In genomic region chr3:152100119-152100818, GRCm38 (mm10) we compare ENCODE assay signal across 12 mouse cellular contexts.
A peak's percentile ranks its signal among the peaks of the same experiment; 100 is the strongest.
DNase-seq lines count a peak whose midpoint lies in the region; ATAC-seq lines count a peak whose summit lies in the region.
"Had no signal": no experiment of that assay in that cellular context is flagged by ENCODE, and none has a peak within 500 bp of the region (broad histone marks: within the 10 kb centered on the region; RNA-seq: fewer than 3 reads in every experiment).

No protein-coding gene starts in this region.

- no peaks in the 10 kb centered on the region; the same call in 1 of the 2 replicates for H3K9me3 ChIP-seq in heart, embryonic 12.5 days (replicated peaks)
- H3K9me3 ChIP-seq in hindbrain, embryonic 13.5 days, result no peaks in the 10 kb centered on the region
- no peaks in the 10 kb centered on the region for H3K9me3 ChIP-seq in midbrain, embryonic 15.5 days
- H3K9me3 ChIP-seq: heart, embryonic 15.5 days had no signal

- 42% methylated on average over 11 of the region's 11 CpGs for WGBS in heart, embryonic 12.5 days
- 44% methylated on average over 11 of the region's 11 CpGs for WGBS in hindbrain, embryonic 13.5 days
- 49% methylated on average over 11 of the region's 11 CpGs for WGBS in midbrain, embryonic 15.5 days

- H3K36me3 ChIP-seq in heart, embryonic 12.5 days, result no peaks in the 10 kb centered on the region
- H3K36me3 ChIP-seq in hindbrain, embryonic 13.5 days, result no peaks in the 10 kb centered on the region
- H3K36me3 ChIP-seq in midbrain, embryonic 15.5 days (replicated peaks), result no peaks in the 10 kb centered on the region
- H3K36me3 ChIP-seq: G1E; heart, embryonic 15.5 days; limb, embryonic 12.5 days had no signal

- no peak overlapping the region for H3K4me3 ChIP-seq in heart, embryonic 12.5 days
- H3K4me3 ChIP-seq in hindbrain, embryonic 13.5 days, result peak overlapping the region; percentile 25
- peak overlapping the region; percentile 24 for H3K4me3 ChIP-seq in midbrain, embryonic 15.5 days
- H3K4me3 ChIP-seq: heart, embryonic 15.5 days; limb, embryonic 12.5 days had no signal

- no peak overlapping the region for H3K9ac ChIP-seq in heart, embryonic 12.5 days
- peak overlapping the region; percentile 43; the same call in 1 of the 2 replicates for H3K9ac ChIP-seq in hindbrain, embryonic 13.5 days
- H3K9ac ChIP-seq in midbrain, embryonic 15.5 days, result no peak overlapping the region
- H3K9ac ChIP-seq: heart, embryonic 15.5 days; limb, embryonic 12.5 days had no signal

- no peak for DNase-seq in heart, postnatal 25 days (ENCODE audit: low spot score)
- DNase-seq in yolk sac, embryonic 10.5 days (ENCODE audit: low spot score), result no peak
- DNase-seq in gastrocnemius, postnatal 4 days (ENCODE audit: low spot score in 2 of 2), result no peak
- no peak for DNase-seq in left cerebral cortex, adult 11 months (ENCODE audit: low spot score)
- DNase-seq: cerebellum, adult 2 months had no signal

- H3K27me3 ChIP-seq in heart, embryonic 12.5 days (replicated peaks), result no peaks in the 10 kb centered on the region; the same call in 1 of the 2 replicates
- H3K27me3 ChIP-seq in hindbrain, embryonic 13.5 days, result peaks cover 6% of the 10 kb centered on the region; the same call in 1 of the 2 replicates
- no peaks in the 10 kb centered on the region for H3K27me3 ChIP-seq in midbrain, embryonic 15.5 days (replicated peaks)
- H3K27me3 ChIP-seq: heart, embryonic 15.5 days had no signal

- no peak for ATAC-seq in heart, embryonic 12.5 days (ENCODE audit: insufficient number of reproducible peaks, low FRiP score)
- 0 out of 2 replicates have a peak, but pooled peaks have one; percentile 1 for ATAC-seq in common myeloid progenitor, adult 5-6 weeks (replicated peaks; ENCODE audit: low read depth, poor library complexity, severe bottlenecking)
- peak; percentile 74 for ATAC-seq in hindbrain, embryonic 13.5 days (ENCODE audit: low FRiP score)
- ATAC-seq in midbrain, embryonic 15.5 days (replicated peaks), result peak; percentile 86

- H3K4me1 ChIP-seq in heart, embryonic 12.5 days (replicated peaks), result 0 out of 2 replicates have a peak, but pooled peaks cover 2% of the 10 kb centered on the region
- peaks cover 7% of the 10 kb centered on the region for H3K4me1 ChIP-seq in hindbrain, embryonic 13.5 days (replicated peaks)
- peaks cover 2% of the 10 kb centered on the region; the same call in 1 of the 2 replicates for H3K4me1 ChIP-seq in midbrain, embryonic 15.5 days

- intact Hi-C loops in heart, postnatal 25 days (cut with DNase I), result no loop called here

- H3K4me2 ChIP-seq in heart, embryonic 12.5 days, result peak overlapping the region; percentile 12; the same call in 1 of the 2 replicates
- H3K4me2 ChIP-seq in hindbrain, embryonic 13.5 days, result peak overlapping the region; percentile 44
- peak overlapping the region; percentile 40 for H3K4me2 ChIP-seq in midbrain, embryonic 15.5 days
- H3K4me2 ChIP-seq: heart, embryonic 15.5 days; limb, embryonic 12.5 days had no signal

- H3K27ac ChIP-seq in heart, embryonic 12.5 days (ENCODE audit: poor library complexity, severe bottlenecking), result no peak overlapping the region
- 0 out of 2 replicates have a peak overlapping the region, but pooled peaks have one; percentile 1 for H3K27ac ChIP-seq in hindbrain, embryonic 13.5 days
- H3K27ac ChIP-seq in midbrain, embryonic 15.5 days, result 0 out of 2 replicates have a peak overlapping the region, but pooled peaks have one; percentile 26
- H3K27ac ChIP-seq: heart, embryonic 15.5 days; limb, embryonic 12.5 days had no signal
